Mouse (Mus musculus) gastrocnemius, adult 18-20 months (tissue): ENCODE measurements at regions not wholly inside any gene's neighbourhood (a gene's known extent, or its start where the extent isn't known, plus 50 kb on each side); places are given as distances from the start of the nearest gene placed in this dataset.
"Not testable (repeated sequence)": the region's sequence is repeated elsewhere in the genome, so short reads cannot be mapped to it uniquely, and the experiment has no call there.

Experiments used
- DNase-seq: peaks from one replicate; pipeline ENCODE4 v3.0.0; 2021; ENCODE audit warnings: low spot score

GRCm38 (mm10) chr10:99320797-99321196, 57.8 kb downstream of the Dusp6 start:
- no peak for DNase-seq

GRCm38 (mm10) chr10:99323358-99323757, 60.3 kb downstream of the Dusp6 start:
- DNase-seq = no peak

- DNase-seq = no peak
Measured at GRCm38 (mm10) chr10:99327501-99327900, 64.5 kb downstream of the Dusp6 start.

- no peak for DNase-seq
Measured at GRCm38 (mm10) chr10:99328568-99328967, 65.5 kb downstream of the Dusp6 start.

- no peak for DNase-seq
Measured at GRCm38 (mm10) chr10:99329469-99329868, 66.4 kb downstream of the Dusp6 start.

- DNase-seq = no peak
Measured at GRCm38 (mm10) chr10:99330519-99330918, 67.5 kb downstream of the Dusp6 start.

GRCm38 (mm10) chr10:99331876-99332275, 68.8 kb downstream of the Dusp6 start:
- DNase-seq = no peak

- DNase-seq = no peak
Measured at GRCm38 (mm10) chr10:99333831-99334230, 70.8 kb downstream of the Dusp6 start.

GRCm38 (mm10) chr10:99336091-99336490, 73.1 kb downstream of the Dusp6 start:
- no peak for DNase-seq

GRCm38 (mm10) chr10:99338790-99339189, 75.8 kb downstream of the Dusp6 start:
- not testable (repeated sequence) for DNase-seq

GRCm38 (mm10) chr10:99339291-99339912, 76.4 kb downstream of the Dusp6 start:
- peak; percentile 64 for DNase-seq

GRCm38 (mm10) chr10:99340057-99340456, 77.0 kb downstream of the Dusp6 start:
- not testable (repeated sequence) for DNase-seq

GRCm38 (mm10) chr10:99349125-99349716, 86.2 kb downstream of the Dusp6 start:
- peak; percentile 8 for DNase-seq

- DNase-seq = peak; percentile 38
Measured at GRCm38 (mm10) chr10:99353541-99354292, 90.7 kb downstream of the Dusp6 start.

GRCm38 (mm10) chr10:99354352-99354751, 91.3 kb downstream of the Dusp6 start:
- no peak for DNase-seq

GRCm38 (mm10) chr10:99355303-99355702, 92.3 kb downstream of the Dusp6 start:
- DNase-seq = no peak

GRCm38 (mm10) chr10:99356221-99356620, 93.2 kb downstream of the Dusp6 start:
- no peak for DNase-seq

- no peak for DNase-seq
Measured at GRCm38 (mm10) chr10:99356883-99357282, 93.9 kb downstream of the Dusp6 start.

GRCm38 (mm10) chr10:99357347-99357746, 94.3 kb downstream of the Dusp6 start:
- DNase-seq = no peak

GRCm38 (mm10) chr10:99358256-99358655, 95.2 kb downstream of the Dusp6 start:
- no peak for DNase-seq

- DNase-seq = no peak
Measured at GRCm38 (mm10) chr10:99359439-99359866, 96.4 kb downstream of the Dusp6 start.

- DNase-seq = not testable (repeated sequence)
Measured at GRCm38 (mm10) chr10:99360601-99361000, 97.6 kb downstream of the Dusp6 start.

- no peak for DNase-seq
Measured at GRCm38 (mm10) chr10:99366162-99366561, 103.1 kb downstream of the Dusp6 start.
